Mouse (Mus musculus): Measurements from ENCODE around the gene Utp11. TPM values are rescaled to one million over a fixed set of nuclear protein-coding genes. Genes with fewer than 3 reads are reported as not detected.

Utp11 gene
- 76.9 TPM for polyA plus RNA-seq (2017; shearing (Covaris generic))

DNA sequence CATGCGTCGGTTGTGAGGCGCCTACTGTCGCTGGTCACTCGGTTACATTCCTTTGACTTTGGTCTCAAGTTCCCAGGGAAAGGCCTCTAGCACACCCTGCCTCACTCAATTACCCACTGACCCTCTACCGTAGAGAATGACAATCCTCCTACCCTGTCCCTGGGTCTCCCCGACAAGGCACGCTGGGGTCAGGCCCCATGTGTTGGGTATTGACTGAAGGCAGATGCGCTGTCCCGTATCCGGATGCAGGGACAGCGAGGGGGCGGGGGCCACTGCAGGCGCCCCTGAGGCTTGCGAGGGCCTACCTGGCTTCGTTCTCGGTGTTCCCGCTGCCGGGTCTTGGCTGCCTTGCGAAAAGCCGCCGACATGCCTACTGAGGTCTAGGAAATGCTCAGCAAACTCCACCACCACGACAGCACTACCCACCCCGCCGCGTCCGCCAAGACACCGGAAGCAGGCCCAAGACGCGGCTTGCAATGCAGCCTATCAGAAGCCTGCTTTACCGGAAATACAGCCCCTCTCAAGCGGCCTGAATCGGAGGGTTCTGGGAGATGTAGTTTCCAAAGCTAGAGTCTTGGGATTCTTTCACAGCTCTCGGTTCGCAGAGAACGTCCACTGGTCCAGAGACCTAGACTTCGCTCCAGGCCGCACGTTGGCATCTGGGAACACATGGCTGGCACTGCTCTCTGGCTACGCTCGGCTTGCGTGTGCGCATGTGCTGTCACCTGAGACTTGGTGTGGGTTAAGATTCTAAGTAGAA is at the start of gene Utp11:
Gene Utp11 (minus strand): TSS at position 466 of the 760 bp plus-strand sequence.

DNA sequence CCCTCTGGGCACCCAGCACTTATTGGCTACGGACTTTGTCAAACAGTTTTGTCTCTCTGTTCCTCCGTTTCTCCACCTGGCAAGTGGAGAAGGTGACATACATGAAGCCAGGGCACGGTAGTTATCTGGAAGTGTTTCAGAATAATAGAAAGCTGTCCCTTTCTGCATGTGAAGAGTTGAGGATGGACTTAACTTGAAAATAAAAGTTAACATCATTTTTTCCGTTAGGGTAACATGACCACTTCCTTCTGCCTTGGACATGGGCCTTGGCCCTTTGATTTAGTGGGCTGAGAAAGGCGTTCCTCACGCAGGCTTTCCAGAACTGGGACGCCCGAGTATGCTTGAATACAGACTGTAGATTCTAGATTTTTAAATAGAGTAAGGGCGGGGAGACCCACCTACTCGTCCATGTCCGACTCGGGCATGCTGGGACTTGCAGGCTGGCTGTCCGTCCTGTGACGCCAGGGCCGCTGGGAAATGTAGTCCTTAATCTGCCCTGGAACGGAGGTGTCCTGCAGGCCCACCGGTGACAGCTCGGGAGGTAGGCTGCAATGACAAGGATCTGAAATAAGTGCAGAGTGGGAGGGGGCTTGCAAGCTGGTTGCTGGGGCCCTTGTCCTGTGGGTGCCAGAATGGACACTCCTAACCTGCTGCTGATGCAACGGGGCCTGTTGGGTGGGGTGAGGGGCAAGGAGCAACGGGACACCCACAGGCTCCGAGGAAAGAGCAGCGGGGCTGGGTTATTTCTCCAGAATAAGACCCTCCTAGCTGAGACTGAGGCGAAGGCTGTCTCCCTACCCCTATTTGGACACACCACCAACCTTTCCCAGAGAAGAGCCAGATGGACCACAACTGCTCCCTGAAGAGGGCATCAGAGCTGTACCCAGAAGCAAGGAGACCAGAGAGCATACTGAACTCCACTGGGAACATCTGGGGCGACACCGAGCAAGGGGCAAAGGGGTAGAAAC is 48.3 kb upstream of the Utp11 start, which contains the start of gene Inpp5b:
Gene Inpp5b (plus strand): TSS at position 475 of the 968 bp plus-strand sequence.

GRCm38 (mm10) chr4:124714545-124715481 is 21.4 kb upstream of the Utp11 start, which contains the start of gene Sf3a3:
Gene Sf3a3, plus strand, starts transcription at chr4:124714776.

GRCm38 (mm10) chr4:124700248-124700971 is 7.0 kb upstream of the Utp11 start, which contains the start of gene Fhl3:
Gene Fhl3, plus strand, starts transcription at chr4:124700701.

GRCm38 (mm10) chr4:124656518-124656853 is 36.9 kb downstream of the Utp11 start, which contains the start of gene Pou3f1:
Gene Pou3f1, plus strand, starts transcription at chr4:124656807.

Other genes starting within 250 kb of the Utp11 start
- gene 3100002H09Rik, start 82.8 kb downstream of the Utp11 start, polyA plus RNA-seq (2017; shearing (Covaris generic)), result not detected
- not detected for gene Pou3f1, start 36.8 kb downstream of the Utp11 start, polyA plus RNA-seq (2017; shearing (Covaris generic))
- gene Fhl3, start 7.1 kb upstream of the Utp11 start, polyA plus RNA-seq (2017; shearing (Covaris generic)), result 0.82 TPM
- 141 TPM for gene Sf3a3, start 21.2 kb upstream of the Utp11 start, polyA plus RNA-seq (2017; shearing (Covaris generic))
- 151 TPM for gene Inpp5b, start 48.2 kb upstream of the Utp11 start, polyA plus RNA-seq (2017; shearing (Covaris generic))
- gene Mtf1, start 108.5 kb upstream of the Utp11 start, polyA plus RNA-seq (2017; shearing (Covaris generic)), result 26.5 TPM
- gene Yrdc, start 157.1 kb upstream of the Utp11 start, polyA plus RNA-seq (2017; shearing (Covaris generic)), result 2.3 TPM
- 4.4 TPM for gene 1110065P20Rik, start 157.6 kb upstream of the Utp11 start, polyA plus RNA-seq (2017; shearing (Covaris generic))
- gene Maneal, start 168.6 kb upstream of the Utp11 start, polyA plus RNA-seq (2017; shearing (Covaris generic)), result 0.24 TPM
- gene Epha10, start 187.3 kb upstream of the Utp11 start, polyA plus RNA-seq (2017; shearing (Covaris generic)), result not detected
- 19.3 TPM for gene 9930104L06Rik, start 243.4 kb upstream of the Utp11 start, polyA plus RNA-seq (2017; shearing (Covaris generic))
- 11.3 TPM for gene Cdca8, start 245.7 kb upstream of the Utp11 start, polyA plus RNA-seq (2017; shearing (Covaris generic))